In the genomic region with DNA sequence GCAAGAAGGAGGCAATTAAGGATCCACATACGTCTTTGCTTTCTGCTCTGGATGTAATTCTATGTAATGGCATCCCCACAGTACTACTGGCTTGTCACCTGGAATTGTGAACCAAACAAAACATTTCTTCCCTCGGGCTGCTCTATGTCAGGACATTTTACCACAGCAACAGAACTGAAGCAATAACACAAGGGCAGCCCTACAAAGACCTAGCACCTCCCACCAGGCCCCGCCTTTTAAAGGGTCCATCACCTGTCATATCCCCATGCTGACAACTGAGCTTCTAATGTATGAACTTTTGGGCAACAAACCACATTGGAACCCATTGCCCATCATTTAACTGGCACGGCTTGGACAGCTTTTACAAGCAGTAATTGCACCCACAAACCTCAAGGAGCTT, we compare ENCODE assay signal across 13 mouse cellular contexts. TPM values are rescaled to one million over a fixed set of nuclear protein-coding genes. Genes with fewer than 3 reads are reported as not detected.
DNase-seq lines count a peak whose midpoint lies in the region; ATAC-seq and TF ChIP-seq lines count a peak whose summit lies in the region.
"Had no signal": no experiment of that assay in that cellular context is flagged by ENCODE, and none has a peak within 500 bp of the region (broad histone marks: within the 10 kb centered on the region; RNA-seq: fewer than 3 reads in every experiment).

No protein-coding gene starts in this region.

- intact Hi-C loops in gastrocnemius, adult 2 months (cut with DNase I): no loop called here

- no peak overlapping the region for H3K9ac ChIP-seq in liver, postnatal 0 days (replicated peaks)
- no peak overlapping the region for H3K9ac ChIP-seq in CH12.LX (ENCODE audit: insufficient read depth, low read depth)
- H3K9ac ChIP-seq: limb, embryonic 15.5 days; lung, embryonic 15.5 days; neural tube, embryonic 12.5 days had no signal

- no peak for TF ChIP-seq CTCF in liver, postnatal 0 days (IDR thresholded peaks at IDR 0.05; ENCODE audit: low read depth)
- no peak for TF ChIP-seq CTCF in CH12.LX (conservative IDR thresholded peaks at IDR 0.05 in 1 of 2, IDR thresholded peaks at IDR 0.05 in 1 of 2; ENCODE audit: low read depth in 2 of 2, low read length in 2 of 2)
- no peak for TF ChIP-seq CTCF in gastrocnemius, adult 2 months (IDR thresholded peaks at IDR 0.05)

- WGBS in liver, postnatal 0 days (ENCODE audit: insufficient replicate concordance): 52% methylated on average over 4 of the region's 4 CpGs

- TF ChIP-seq POLR2A in CH12.LX (IDR thresholded peaks at IDR 0.05; ENCODE audit: low read depth, low read length): no peak

- no peaks in the 10 kb centered on the region for H3K79me2 ChIP-seq in CH12.LX (replicated peaks; ENCODE audit: control insufficient read depth, extremely low read depth, insufficient read depth, poor library complexity, severe bottlenecking)

- H3K36me3 ChIP-seq in liver, postnatal 0 days (replicated peaks; ENCODE audit: insufficient read depth, low read length): no peaks in the 10 kb centered on the region
- no peaks in the 10 kb centered on the region for H3K36me3 ChIP-seq in CH12.LX (replicated peaks in 1 of 2; ENCODE audit: control insufficient read depth in 1 of 2, insufficient read depth in 1 of 2, low read length in 1 of 2)
- H3K36me3 ChIP-seq: limb, embryonic 15.5 days; lung, embryonic 15.5 days; neural tube, embryonic 12.5 days had no signal

- ATAC-seq in liver, postnatal 0 days: peak; percentile 79
- ATAC-seq in hematopoietic stem cell, adult 5-6 weeks (replicated peaks in 1 of 2; ENCODE audit: insufficient read depth in 1 of 2, low FRiP score in 2 of 2, low TSS enrichment in 1 of 2, low read depth in 1 of 2, poor library complexity in 2 of 2, severe bottlenecking in 2 of 2): peak; percentile 48 to 71; a peak in 2 of 4 replicates

- H3K4me3 ChIP-seq in liver, postnatal 0 days (ENCODE audit: low read depth, low read length): no peak overlapping the region
- H3K4me3 ChIP-seq in CH12.LX (replicated peaks in 1 of 3; ENCODE audit: low read depth in 2 of 3, low read length in 2 of 3, poor library complexity in 1 of 3): no peak overlapping the region
- H3K4me3 ChIP-seq in gastrocnemius, adult 2 months: no peak overlapping the region
- H3K4me3 ChIP-seq: limb, embryonic 15.5 days; lung, embryonic 15.5 days; neural tube, embryonic 12.5 days had no signal

- TF ChIP-seq EP300 in liver, postnatal 0 days (IDR thresholded peaks at IDR 0.05; ENCODE audit: low read depth): no peak
- TF ChIP-seq EP300 in CH12.LX (IDR thresholded peaks at IDR 0.05; ENCODE audit: low read length): no peak

- peak; percentile 44 for DNase-seq in liver, postnatal 0 days
- DNase-seq in liver (no peak), A20 (ENCODE audit: low read depth, low spot score) (peak; percentile 28), CH12.LX (ENCODE audit: extremely low read depth) (peak; percentile 29)
- no peak for DNase-seq in gastrocnemius, adult 2 months
- DNase-seq in testis, postnatal 10 days (ENCODE audit: low spot score): no peak
- DNase-seq: cerebellum, adult 9-10 months; gastrocnemius, postnatal 25 days; right cerebral cortex, postnatal 14 days had no signal

- H3K27ac ChIP-seq in liver, postnatal 0 days (ENCODE audit: low read depth): no peak overlapping the region
- no peak overlapping the region for H3K27ac ChIP-seq in CH12.LX (ENCODE audit: insufficient read depth, low read depth)
- no peak overlapping the region for H3K27ac ChIP-seq in gastrocnemius, adult 2 months
- H3K27ac ChIP-seq: limb, embryonic 15.5 days; lung, embryonic 15.5 days; neural tube, embryonic 12.5 days had no signal

- no peak overlapping the region for H3K4me2 ChIP-seq in liver, postnatal 0 days (ENCODE audit: low read depth, low read length)
- H3K4me2 ChIP-seq in CH12.LX (ENCODE audit: insufficient read depth, low read depth, poor library complexity, severe bottlenecking): no peak overlapping the region
- H3K4me2 ChIP-seq: limb, embryonic 15.5 days; lung, embryonic 15.5 days; neural tube, embryonic 12.5 days had no signal

- H3K27me3 ChIP-seq in liver, postnatal 0 days (ENCODE audit: insufficient read depth, low read length): no peaks in the 10 kb centered on the region
- no peaks in the 10 kb centered on the region for H3K27me3 ChIP-seq in CH12.LX (replicated peaks)
- H3K27me3 ChIP-seq: limb, embryonic 15.5 days; lung, embryonic 15.5 days; neural tube, embryonic 12.5 days had no signal

- H3K4me1 ChIP-seq in liver, postnatal 0 days (ENCODE audit: insufficient read depth): peaks cover 13% of the 10 kb centered on the region; the same call in 1 of the 2 replicates
- H3K4me1 ChIP-seq in CH12.LX (ENCODE audit: control insufficient read depth in 1 of 2, insufficient read depth in 2 of 2): peaks cover 4 to 11% of the 10 kb centered on the region in 2 experiments
- H3K4me1 ChIP-seq: limb, embryonic 15.5 days had no signal

- dilution Hi-C loops in CH12.LX (cut with MboI; ENCODE audit: extremely low pct_ligation_motif_present, extremely low pct_unique_long_range_greater_than_20kb, low sequenced_read_pairs): no loop called here

- TF ChIP-seq RAD21 in CH12.LX (IDR thresholded peaks at IDR 0.05; ENCODE audit: low read depth, low read length): no peak

- in situ Hi-C loops in CH12.LX (cut with MboI; ENCODE audit: low pct_ligation_motif_present, low pct_unique_long_range_greater_than_20kb, low sequenced_read_pairs): no loop called here

- no peaks in the 10 kb centered on the region for H3K9me3 ChIP-seq in liver, postnatal 0 days (ENCODE audit: low read length)
- H3K9me3 ChIP-seq in CH12.LX (replicated peaks; ENCODE audit: low read length): no peaks in the 10 kb centered on the region
- H3K9me3 ChIP-seq: limb, embryonic 15.5 days; lung, embryonic 15.5 days; neural tube, embryonic 12.5 days had no signal

TF ChIP-seq in CH12.LX, 34 proteins besides CTCF, POLR2A, EP300 and RAD21:
- no peak for TF ChIP-seq CHD1 (IDR thresholded peaks at IDR 0.05; ENCODE audit: low read depth, low read length)
- no peak for TF ChIP-seq NRF1 (IDR thresholded peaks at IDR 0.05; ENCODE audit: low read depth, low read length)

RNA-seq across cellular contexts. Expression of a gene that starts 21.7 kb away (rescaled TPM):
- 4.5 and 5.1 TPM in 2 replicates for polyA plus RNA-seq in liver, postnatal 0 days (2015; fragmentation: Nextera tagmentation; extraction: Ambion mirVana)
- total RNA-seq in CH12.LX (2012; rRNA removed): 11.7 and 12.3 TPM in 2 replicates
- total RNA-seq in CH12.LX (2014; rRNA removed): 8.7 and 9.0 TPM in 2 replicates
- polyA plus RNA-seq in CH12.LX (2012; ENCODE audit: insufficient read length, low read depth): 12.5 and 14.1 TPM in 2 replicates
- total RNA-seq in hematopoietic stem cell, adult 5-6 weeks (2017): 18.8 and 23.6 TPM in 2 replicates
- under 1 TPM; 0.48 to 0.73 TPM for total RNA-seq in gastrocnemius, adult 2 months (2021)

Comparison
In these comparisons a context has a peak if more than half of its experiments do, and no peak if none do; other contexts are left out.
1. DNase-seq: peak in liver, postnatal 0 days (single experiment), A20 (single experiment) and CH12.LX (single experiment); none in liver (single experiment), gastrocnemius, adult 2 months (single experiment) and testis, postnatal 10 days (single experiment).
2. RNA of a gene that starts 21.7 kb away (total RNA-seq): 18.8 to 23.6 TPM in hematopoietic stem cell, adult 5-6 weeks and 8.7 to 12.3 TPM in CH12.LX; 0.48 to 0.73 TPM in gastrocnemius, adult 2 months; every median in the first group is over 4 times any median in the second.